Mouse (Mus musculus): ENCODE data around the gene Ambra1.

- no peak for TF ChIP-seq CTCF (IDR thresholded peaks at IDR 0.05; ENCODE audit: borderline replicate concordance, extremely low read depth, insufficient read depth, insufficient read length)
- TF ChIP-seq POLR2A (IDR thresholded peaks at IDR 0.05; ENCODE audit: borderline replicate concordance, extremely low read depth, insufficient read depth, insufficient read length, poor library complexity, severe bottlenecking) = no peak
Measured at GRCm38 (mm10) chr2:91714921-91715320, 15.0 kb upstream of the Ambra1 start.
